Mouse (Mus musculus): ENCODE measurements at regions not wholly inside any gene's neighbourhood (a gene's known extent, or its start where the extent isn't known, plus 50 kb on each side); places are given as distances from the start of the nearest gene placed in this dataset.

- Histone ChIP-seq H3K9ac (ENCODE audit: low read depth, low read length) (no peak overlapping the region), H3K36me3 (ENCODE audit: control insufficient read depth, insufficient read depth) (no peaks in the 10 kb centered on the region), H3K9me3 (ENCODE audit: control insufficient read depth) (no peaks in the 10 kb centered on the region), H3K4me3 (ENCODE audit: low read depth, low read length) (no peak overlapping the region), H3K4me1 (replicated peaks; ENCODE audit: control insufficient read depth, insufficient read depth, low read length) (no peaks in the 10 kb centered on the region), H3K27me3 (replicated peaks; ENCODE audit: control insufficient read depth, insufficient read depth, low read length) (no peaks in the 10 kb centered on the region), H3K27ac (ENCODE audit: low read depth, low read length) (no peak overlapping the region), H3K4me2 (replicated peaks; ENCODE audit: low read depth) (no peak overlapping the region)
- no peak for TF ChIP-seq CTCF (IDR thresholded peaks at IDR 0.05; ENCODE audit: low read depth)
- WGBS, result 91% methylated on average over 5 of the region's 5 CpGs
- no peak for ATAC-seq
Observed at GRCm38 (mm10) chr1:57576066-57576753, 169.3 kb upstream of the Tyw5 start.

- no peaks in the 10 kb centered on the region for H3K36me3 ChIP-seq (ENCODE audit: control insufficient read depth, insufficient read depth)
- H3K4me2 ChIP-seq (replicated peaks; ENCODE audit: low read depth), result no peak overlapping the region
- H3K9me3 ChIP-seq (ENCODE audit: control insufficient read depth), result no peaks in the 10 kb centered on the region
- no peaks in the 10 kb centered on the region for H3K27me3 ChIP-seq (replicated peaks; ENCODE audit: control insufficient read depth, insufficient read depth, low read length)
- no peak for ATAC-seq
- 62% methylated on average over 3 of the region's 3 CpGs for WGBS
- H3K27ac ChIP-seq (ENCODE audit: low read depth, low read length), result no peak overlapping the region
- no peak for TF ChIP-seq CTCF (IDR thresholded peaks at IDR 0.05; ENCODE audit: low read depth)
- no peak overlapping the region for H3K4me3 ChIP-seq (ENCODE audit: low read depth, low read length)
- no peaks in the 10 kb centered on the region for H3K4me1 ChIP-seq (replicated peaks; ENCODE audit: control insufficient read depth, insufficient read depth, low read length)
- no peak overlapping the region for H3K9ac ChIP-seq (ENCODE audit: low read depth, low read length)
Observed at GRCm38 (mm10) chr1:57579086-57579485, 172.2 kb upstream of the Tyw5 start.

GRCm38 (mm10) chr1:57593707-57594589 is 180.0 kb upstream of the Spats2l start:
- no peak overlapping the region for H3K27ac ChIP-seq (ENCODE audit: low read depth, low read length)
- TF ChIP-seq CTCF (IDR thresholded peaks at IDR 0.05; ENCODE audit: low read depth), result no peak
- 84% methylated on average over 7 of the region's 7 CpGs for WGBS
- no peak overlapping the region for H3K9ac ChIP-seq (ENCODE audit: low read depth, low read length)
- H3K4me1 ChIP-seq (replicated peaks; ENCODE audit: control insufficient read depth, insufficient read depth, low read length), result no peaks in the 10 kb centered on the region
- H3K4me3 ChIP-seq (ENCODE audit: low read depth, low read length), result no peak overlapping the region
- ATAC-seq, result no peak
- H3K4me2 ChIP-seq (replicated peaks; ENCODE audit: low read depth), result no peak overlapping the region
- no peaks in the 10 kb centered on the region for H3K27me3 ChIP-seq (replicated peaks; ENCODE audit: control insufficient read depth, insufficient read depth, low read length)
- H3K9me3 ChIP-seq (ENCODE audit: control insufficient read depth), result no peaks in the 10 kb centered on the region
- no peaks in the 10 kb centered on the region for H3K36me3 ChIP-seq (ENCODE audit: control insufficient read depth, insufficient read depth)

- ATAC-seq, result no peak
- 59% methylated on average over 5 of the region's 5 CpGs for WGBS
Observed at GRCm38 (mm10) chr1:57594815-57595214, 179.1 kb upstream of the Spats2l start.

GRCm38 (mm10) chr1:57600951-57601350 is 173.0 kb upstream of the Spats2l start:
- no peak overlapping the region for H3K9ac ChIP-seq (ENCODE audit: low read depth, low read length)
- no peak for TF ChIP-seq CTCF (IDR thresholded peaks at IDR 0.05; ENCODE audit: low read depth)
- H3K27me3 ChIP-seq (replicated peaks; ENCODE audit: control insufficient read depth, insufficient read depth, low read length), result no peaks in the 10 kb centered on the region
- no peak overlapping the region for H3K4me3 ChIP-seq (ENCODE audit: low read depth, low read length)
- H3K27ac ChIP-seq (ENCODE audit: low read depth, low read length), result no peak overlapping the region
- H3K4me1 ChIP-seq (replicated peaks; ENCODE audit: control insufficient read depth, insufficient read depth, low read length), result no peaks in the 10 kb centered on the region
- no peaks in the 10 kb centered on the region for H3K9me3 ChIP-seq (ENCODE audit: control insufficient read depth)
- no peaks in the 10 kb centered on the region for H3K36me3 ChIP-seq (ENCODE audit: control insufficient read depth, insufficient read depth)
- no peak for ATAC-seq
- H3K4me2 ChIP-seq (replicated peaks; ENCODE audit: low read depth), result no peak overlapping the region
- 83% methylated on average over 2 of the region's 2 CpGs for WGBS

More at GRCm38 (mm10) chr1:57594815-57595214, 179.1 kb upstream of the Spats2l start:
- H3K4me1 ChIP-seq (replicated peaks; ENCODE audit: control insufficient read depth, insufficient read depth, low read length), result no peaks in the 10 kb centered on the region
- no peak overlapping the region for H3K4me3 ChIP-seq (ENCODE audit: low read depth, low read length)
- no peak for TF ChIP-seq CTCF (IDR thresholded peaks at IDR 0.05; ENCODE audit: low read depth)
- no peaks in the 10 kb centered on the region for H3K36me3 ChIP-seq (ENCODE audit: control insufficient read depth, insufficient read depth)
- H3K27ac ChIP-seq (ENCODE audit: low read depth, low read length), result no peak overlapping the region
- no peaks in the 10 kb centered on the region for H3K9me3 ChIP-seq (ENCODE audit: control insufficient read depth)
- H3K4me2 ChIP-seq (replicated peaks; ENCODE audit: low read depth), result no peak overlapping the region
- H3K27me3 ChIP-seq (replicated peaks; ENCODE audit: control insufficient read depth, insufficient read depth, low read length), result no peaks in the 10 kb centered on the region
- no peak overlapping the region for H3K9ac ChIP-seq (ENCODE audit: low read depth, low read length)

- no peak overlapping the region for H3K9ac ChIP-seq (ENCODE audit: low read depth, low read length)
- H3K4me1 ChIP-seq (replicated peaks; ENCODE audit: control insufficient read depth, insufficient read depth, low read length), result no peaks in the 10 kb centered on the region
- no peak overlapping the region for H3K4me3 ChIP-seq (ENCODE audit: low read depth, low read length)
- WGBS, result 58% methylated on average over 1 of the region's 1 CpGs
- no peak overlapping the region for H3K27ac ChIP-seq (ENCODE audit: low read depth, low read length)
- H3K9me3 ChIP-seq (ENCODE audit: control insufficient read depth), result no peaks in the 10 kb centered on the region
- H3K36me3 ChIP-seq (ENCODE audit: control insufficient read depth, insufficient read depth), result no peaks in the 10 kb centered on the region
- no peak for ATAC-seq
- H3K27me3 ChIP-seq (replicated peaks; ENCODE audit: control insufficient read depth, insufficient read depth, low read length), result no peaks in the 10 kb centered on the region
- no peak overlapping the region for H3K4me2 ChIP-seq (replicated peaks; ENCODE audit: low read depth)
- no peak for TF ChIP-seq CTCF (IDR thresholded peaks at IDR 0.05; ENCODE audit: low read depth)
Observed at GRCm38 (mm10) chr1:57605525-57605924, 168.4 kb upstream of the Spats2l start.
